Mouse (Mus musculus) myocyte (in vitro differentiated cells): ENCODE data around the gene Nr3c2. TPM values are rescaled to one million over a fixed set of nuclear protein-coding genes. Genes with fewer than 3 reads are reported as not detected.

Experiments
- H3K27me3 ChIP-seq: one replicate; pipeline ENCODE4 v1.6.1; 2011; ENCODE audit not compliant: control insufficient read depth, insufficient read depth, insufficient read length
- H3K36me3 ChIP-seq: one replicate; pipeline ENCODE4 v1.6.1; 2011; ENCODE audit not compliant: control insufficient read depth, insufficient read depth
- H3K4me2 ChIP-seq: one replicate; pipeline ENCODE4 v1.6.1; 2011; ENCODE audit warnings: low read depth, control low read depth
- H3K4me3 ChIP-seq: one replicate; pipeline ENCODE4 v1.5.1; 2011; ENCODE audit warnings: mild to moderate bottlenecking, control low read depth, moderate library complexity
- H3K79me2 ChIP-seq: one replicate; pipeline ENCODE4 v1.6.1; 2011; ENCODE audit not compliant: control insufficient read depth, insufficient read depth
- H3ac ChIP-seq: one replicate; pipeline ENCODE4 v1.6.1; 2011; ENCODE audit not compliant: control insufficient read depth, insufficient read length
- CEBPB ChIP-seq: IDR thresholded peaks from 2 replicates; pipeline ENCODE4 v1.6.1; 2011; ENCODE audit warnings: mild to moderate bottlenecking, moderate library complexity; ENCODE audit not compliant: poor library complexity, insufficient read depth, severe bottlenecking
- E2F4 ChIP-seq: IDR thresholded peaks from one replicate; pipeline ENCODE4 v1.6.1; 2011; ENCODE audit warnings: mild to moderate bottlenecking, control low read depth, moderate library complexity; ENCODE audit not compliant: insufficient read depth
- MAX ChIP-seq: IDR thresholded peaks from one replicate; pipeline ENCODE4 v1.6.1; 2011; ENCODE audit warnings: low read depth, mild to moderate bottlenecking, control low read depth
- MYOD1 ChIP-seq, 3 experiments: IDR thresholded peaks; one replicate each; pipeline ENCODE4 v1.6.1; 2011; ENCODE audit warnings: control low read depth in 2 of 3, low read depth in 2 of 3, mild to moderate bottlenecking in 2 of 3, moderate library complexity in 1 of 3; ENCODE audit not compliant: insufficient read length in 2 of 3, control insufficient read depth in 1 of 3
- MYOG ChIP-seq, 3 experiments: IDR thresholded peaks; one replicate each; pipeline ENCODE4 v1.6.1; 2011; ENCODE audit warnings: control low read depth in 2 of 3, low read depth in 2 of 3, mild to moderate bottlenecking in 2 of 3; ENCODE audit not compliant: insufficient read length in 2 of 3, control insufficient read depth in 1 of 3, insufficient read depth in 1 of 3
- POLR2A ChIP-seq: IDR thresholded peaks from one replicate; pipeline ENCODE4 v1.6.1; 2011; ENCODE audit warnings: low read depth, mild to moderate bottlenecking, control low read depth, moderate library complexity; ENCODE audit not compliant: insufficient read length
- POLR2AphosphoS2 ChIP-seq: IDR thresholded peaks from one replicate; pipeline ENCODE4 v1.6.1; 2011; ENCODE audit warnings: low read depth, control low read depth; ENCODE audit not compliant: insufficient read length
- REST ChIP-seq: IDR thresholded peaks from one replicate; pipeline ENCODE4 v1.6.1; 2011; ENCODE audit warnings: mild to moderate bottlenecking, control low read depth, moderate library complexity; ENCODE audit not compliant: insufficient read depth, insufficient read length
- SRF ChIP-seq: IDR thresholded peaks from one replicate; pipeline ENCODE4 v1.6.1; 2011; ENCODE audit warnings: low read depth; ENCODE audit not compliant: control insufficient read depth, insufficient read length
- TCF12 ChIP-seq: IDR thresholded peaks from one replicate; pipeline ENCODE4 v1.6.1; 2011; ENCODE audit warnings: mild to moderate bottlenecking, control low read depth; ENCODE audit not compliant: poor library complexity, insufficient read depth, severe bottlenecking
- TCF3 ChIP-seq: IDR thresholded peaks from one replicate; pipeline ENCODE4 v1.6.1; 2011; ENCODE audit warnings: low read depth, control low read depth; ENCODE audit not compliant: insufficient read length
- USF1 ChIP-seq: IDR thresholded peaks from one replicate; pipeline ENCODE4 v1.6.1; 2011; ENCODE audit warnings: low read depth, mild to moderate bottlenecking, control low read depth, moderate library complexity
- polyA plus RNA-seq: library from polyadenylated mRNA; unstranded; fragments of >200 nt; fragmentation: generic; extraction: Trizol; gene quantifications from one replicate; pipeline ENCODE4 v1.2.1, GENCODE M21; 2012; ENCODE audit warnings: missing spikeins

The Nr3c2 gene
- polyA plus RNA-seq, 1 experiment = 0.11 TPM

GRCm38 (mm10) chr8:77276827-77277226 lies 377.6 kb downstream of the Nr3c2 start:
- Histone ChIP-seq H3ac (no peak overlapping the region), H3K27me3 (no peaks in the 10 kb centered on the region), H3K79me2 (no peaks in the 10 kb centered on the region), H3K4me2 (no peak overlapping the region), H3K36me3 (peaks cover 3% of the 10 kb centered on the region), H3K4me3 (no peak overlapping the region)
- TF ChIP-seq POLR2A (no peak), E2F4 (no peak), POLR2AphosphoS2 (no peak), SRF (no peak), TCF12 (no peak), MYOD1 (IDR thresholded peaks at IDR 0.05; ENCODE audit: control insufficient read depth in 1 of 3, insufficient read length in 2 of 3, low read depth in 2 of 3) (no peak), TCF3 (no peak)

DNA sequence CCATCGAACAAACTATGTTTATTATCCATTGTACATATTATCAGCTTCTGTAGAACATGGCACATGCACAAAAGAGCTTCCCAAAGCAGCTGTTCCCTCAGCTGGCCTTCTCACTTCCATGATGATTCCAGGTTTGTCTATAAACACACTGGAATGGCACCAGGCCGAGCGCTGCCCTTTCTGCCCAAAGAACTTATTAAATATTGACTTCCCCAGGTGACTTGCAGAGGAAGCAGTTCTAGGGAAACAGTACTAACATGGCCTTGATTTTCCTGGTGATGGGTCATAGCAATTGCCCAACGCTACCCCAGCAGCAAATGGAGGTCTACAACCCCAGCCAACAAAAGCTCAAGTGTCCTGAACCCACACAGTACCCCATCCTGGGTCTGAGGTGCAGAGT lies 379.0 kb downstream of the Nr3c2 start:
- Histone ChIP-seq H3ac (no peak overlapping the region), H3K36me3 (no peaks in the 10 kb centered on the region), H3K79me2 (no peaks in the 10 kb centered on the region), H3K4me2 (no peak overlapping the region), H3K4me3 (no peak overlapping the region), H3K27me3 (no peaks in the 10 kb centered on the region)
- no peak for TF ChIP-seq REST
- TF ChIP-seq TCF3 = no peak
- TF ChIP-seq TCF12 = no peak
- TF ChIP-seq USF1 = no peak
- TF ChIP-seq POLR2AphosphoS2 = no peak
- TF ChIP-seq MYOG (IDR thresholded peaks at IDR 0.05; ENCODE audit: control insufficient read depth in 1 of 3, insufficient read depth in 1 of 3, insufficient read length in 2 of 3, low read depth in 2 of 3) = no peak
- TF ChIP-seq MYOD1 (IDR thresholded peaks at IDR 0.05; ENCODE audit: control insufficient read depth in 1 of 3, insufficient read length in 2 of 3, low read depth in 2 of 3) = no peak
- TF ChIP-seq MAX = no peak

GRCm38 (mm10) chr8:77279977-77280376 lies 380.7 kb downstream of the Nr3c2 start:
- Histone ChIP-seq H3K27me3 (no peaks in the 10 kb centered on the region), H3K4me3 (no peak overlapping the region), H3K36me3 (no peaks in the 10 kb centered on the region), H3ac (no peak overlapping the region), H3K4me2 (no peak overlapping the region), H3K79me2 (no peaks in the 10 kb centered on the region)
- TF ChIP-seq TCF3 (no peak), MYOG (IDR thresholded peaks at IDR 0.05; ENCODE audit: control insufficient read depth in 1 of 3, insufficient read depth in 1 of 3, insufficient read length in 2 of 3, low read depth in 2 of 3) (no peak), MAX (no peak), REST (no peak), POLR2AphosphoS2 (no peak), SRF (no peak), CEBPB (no peak), MYOD1 (IDR thresholded peaks at IDR 0.05; ENCODE audit: control insufficient read depth in 1 of 3, insufficient read length in 2 of 3, low read depth in 2 of 3) (no peak), E2F4 (no peak), POLR2A (no peak), TCF12 (no peak), USF1 (no peak)

DNA sequence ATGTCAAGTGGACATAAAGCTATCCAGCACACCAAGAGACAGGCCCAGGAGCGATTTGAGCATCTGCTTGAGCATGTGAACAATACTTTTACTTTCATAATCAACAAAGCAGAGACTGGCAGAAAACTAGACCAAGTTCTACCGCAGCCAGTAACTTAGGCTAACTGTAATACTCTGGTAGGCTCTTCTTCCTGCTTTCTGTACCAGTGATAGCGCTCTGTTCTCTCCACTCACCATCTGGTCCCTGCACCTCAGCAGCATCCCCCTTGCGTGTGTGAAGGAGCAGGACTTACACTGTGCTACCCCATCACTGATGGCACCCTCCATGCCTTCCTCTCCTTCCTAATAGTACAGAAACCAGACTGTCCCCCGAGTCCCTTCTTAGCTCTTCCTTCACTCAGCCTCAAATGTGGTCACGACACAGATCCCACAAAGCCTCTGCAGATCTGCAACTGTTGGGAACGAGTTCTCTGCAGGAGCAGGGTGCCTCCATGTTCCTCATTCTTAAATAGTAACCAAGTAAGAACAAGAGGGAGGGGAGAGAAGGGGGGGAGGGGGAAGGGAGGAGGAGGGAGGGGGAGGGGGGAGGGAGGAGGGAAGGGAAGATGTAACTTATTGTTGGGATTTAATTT lies 383.5 kb downstream of the Nr3c2 start:
- no peaks in the 10 kb centered on the region for H3K79me2 ChIP-seq

GRCm38 (mm10) chr8:77284473-77284872 lies 385.2 kb downstream of the Nr3c2 start:
- H3K4me2 ChIP-seq = no peak overlapping the region
- H3K79me2 ChIP-seq = no peaks in the 10 kb centered on the region
- H3ac ChIP-seq = no peak overlapping the region
- no peaks in the 10 kb centered on the region for H3K27me3 ChIP-seq
- TF ChIP-seq POLR2AphosphoS2 (no peak), USF1 (no peak), POLR2A (no peak), TCF12 (no peak), MYOG (IDR thresholded peaks at IDR 0.05; ENCODE audit: control insufficient read depth in 1 of 3, insufficient read depth in 1 of 3, insufficient read length in 2 of 3, low read depth in 2 of 3) (no peak), TCF3 (no peak), REST (no peak), E2F4 (no peak), SRF (no peak), MYOD1 (IDR thresholded peaks at IDR 0.05; ENCODE audit: control insufficient read depth in 1 of 3, insufficient read length in 2 of 3, low read depth in 2 of 3) (no peak), MAX (no peak), CEBPB (no peak)
- H3K4me3 ChIP-seq = no peak overlapping the region
- no peaks in the 10 kb centered on the region for H3K36me3 ChIP-seq

More for the DNA sequence above, 383.5 kb downstream of the Nr3c2 start:
- TF ChIP-seq REST (no peak), USF1 (no peak), SRF (no peak), POLR2A (no peak), MYOD1 (IDR thresholded peaks at IDR 0.05; ENCODE audit: control insufficient read depth in 1 of 3, insufficient read length in 2 of 3, low read depth in 2 of 3) (no peak), TCF12 (no peak), TCF3 (no peak), POLR2AphosphoS2 (no peak), CEBPB (no peak), MAX (no peak), MYOG (IDR thresholded peaks at IDR 0.05; ENCODE audit: control insufficient read depth in 1 of 3, insufficient read depth in 1 of 3, insufficient read length in 2 of 3, low read depth in 2 of 3) (no peak)
- Histone ChIP-seq H3K27me3 (no peaks in the 10 kb centered on the region), H3K4me2 (no peak overlapping the region), H3K36me3 (no peaks in the 10 kb centered on the region), H3ac (no peak overlapping the region), H3K4me3 (no peak overlapping the region)
